Mouse (Mus musculus) thymus, adult 18-20 months (tissue): ENCODE results near the gene Sos1.

ENCODE experiments used
- DNase-seq, 2 experiments: peaks; one replicate each; pipeline ENCODE4 v3.0.0; 2022; ENCODE audit warnings: mixed read lengths in 2 of 2

Gene Sos1

DNA sequence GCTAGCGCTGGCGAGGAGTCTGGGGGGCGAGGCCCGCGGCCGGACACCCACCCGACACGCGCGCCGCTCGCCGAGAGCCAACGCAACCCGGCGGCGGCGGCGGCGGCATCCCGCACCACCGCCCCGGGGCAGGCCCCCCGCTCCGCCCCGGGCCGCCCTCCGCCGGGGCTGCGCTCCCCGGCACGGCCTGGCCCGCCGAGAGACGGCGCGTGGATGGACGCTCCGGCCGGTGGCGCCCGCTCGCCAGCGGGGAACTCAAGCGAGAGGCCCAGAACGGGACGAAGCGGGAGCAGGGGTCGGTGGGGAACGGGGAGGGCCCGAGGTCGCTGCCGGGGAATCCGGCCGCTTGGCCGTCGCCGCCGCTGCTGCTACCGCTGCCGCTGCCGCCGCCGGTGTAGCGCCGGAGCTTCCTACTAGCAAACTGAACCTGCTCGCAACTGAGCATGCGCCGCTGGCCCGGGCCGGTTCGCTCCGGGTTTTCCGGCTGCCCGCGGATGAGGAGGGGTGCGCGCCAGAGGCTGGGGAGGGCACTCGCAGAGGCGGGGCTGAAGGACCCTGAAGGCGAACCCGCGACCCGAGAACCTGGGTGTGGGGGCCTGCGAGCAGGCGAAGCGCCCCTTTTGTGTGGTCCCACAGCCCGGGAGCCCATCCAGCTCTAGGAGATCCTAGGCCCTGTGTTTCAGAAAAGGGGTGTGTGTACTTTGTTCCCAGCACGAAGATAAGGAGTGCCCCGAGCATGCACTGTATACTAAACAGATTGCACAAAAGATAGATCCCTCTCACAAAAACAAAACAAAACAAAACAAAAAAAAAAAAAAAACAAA is at the start of gene Sos1:
Gene Sos1, minus strand, starts transcription at position 423 of the 824 bp plus-strand sequence.
- DNase-seq = peak; percentile 95 to 97

GRCm38 (mm10) chr17:80523231-80523630 is 43.0 kb upstream of the Sos1 start:
- DNase-seq = no peak

GRCm38 (mm10) chr17:80522229-80522556 is 41.9 kb upstream of the Sos1 start:
- no peak for DNase-seq

- DNase-seq = no peak
These were observed 41.4 kb upstream of the Sos1 start for GRCm38 (mm10) chr17:80521521-80522228.

- DNase-seq = no peak
These were observed 40.3 kb upstream of the Sos1 start for GRCm38 (mm10) chr17:80520537-80520936.

GRCm38 (mm10) chr17:80518811-80519210 is 38.6 kb upstream of the Sos1 start:
- DNase-seq = no peak

DNA sequence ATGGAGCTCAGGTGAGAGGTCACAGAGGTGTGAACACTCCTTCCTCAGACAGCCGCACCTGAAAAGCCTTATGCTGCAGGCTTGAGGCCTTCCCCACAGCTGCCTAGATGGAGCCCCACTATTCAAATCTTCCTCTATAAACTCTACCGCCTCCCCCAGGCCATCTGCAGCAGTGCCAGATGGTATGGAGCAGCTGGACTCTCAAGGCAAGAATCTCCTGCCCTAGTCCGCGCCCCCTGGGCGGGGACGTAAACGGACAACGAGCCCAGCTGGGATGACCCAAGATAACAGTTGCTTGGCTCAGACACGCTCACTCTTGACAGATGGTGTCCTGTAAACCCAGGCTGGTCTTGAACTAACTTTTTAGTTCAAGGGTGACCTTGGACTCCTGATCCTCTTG is 37.0 kb upstream of the Sos1 start:
- DNase-seq = no peak

DNA sequence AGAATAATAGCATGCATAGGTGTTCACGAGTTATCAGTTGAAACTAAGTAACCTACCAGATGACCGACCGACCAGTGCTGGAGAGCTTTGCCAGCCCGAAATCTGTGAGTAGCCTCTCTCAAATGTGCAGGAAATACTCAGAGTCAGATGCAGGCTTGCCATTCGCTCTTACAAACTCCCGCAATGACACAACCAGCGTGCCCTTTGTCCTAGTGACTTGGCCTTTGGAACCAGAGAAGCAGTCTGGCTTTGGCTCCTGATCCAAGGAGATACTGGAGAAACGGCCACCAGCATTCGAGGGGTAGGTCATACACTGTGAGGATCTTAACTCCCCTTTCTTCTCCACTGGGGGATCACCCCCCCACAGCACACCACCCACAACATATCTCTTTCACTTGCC is 35.7 kb upstream of the Sos1 start:
- no peak for DNase-seq

DNA sequence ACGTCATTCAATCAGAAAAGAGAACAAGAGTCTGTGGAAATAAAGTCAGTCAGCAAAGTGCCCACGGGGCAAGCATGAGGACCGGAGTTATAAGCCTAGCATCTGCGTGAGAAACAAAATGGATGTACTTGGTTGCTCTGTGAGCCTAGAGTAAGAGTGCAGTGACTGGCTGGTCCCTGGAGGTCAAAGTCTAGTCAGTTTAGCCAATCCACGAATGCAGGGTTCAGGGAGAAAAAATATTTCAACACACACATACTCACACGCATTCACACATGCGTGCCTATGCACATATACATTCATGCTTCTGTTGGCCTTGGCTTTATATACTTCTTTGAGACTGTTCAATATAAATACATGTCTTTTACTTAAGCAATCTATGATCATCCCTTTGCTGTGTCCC is 35.3 kb upstream of the Sos1 start:
- no peak for DNase-seq

- no peak for DNase-seq
These were observed 33.5 kb upstream of the Sos1 start for GRCm38 (mm10) chr17:80513766-80514165.

GRCm38 (mm10) chr17:80510459-80510855 is 30.2 kb upstream of the Sos1 start:
- DNase-seq = no peak

DNA sequence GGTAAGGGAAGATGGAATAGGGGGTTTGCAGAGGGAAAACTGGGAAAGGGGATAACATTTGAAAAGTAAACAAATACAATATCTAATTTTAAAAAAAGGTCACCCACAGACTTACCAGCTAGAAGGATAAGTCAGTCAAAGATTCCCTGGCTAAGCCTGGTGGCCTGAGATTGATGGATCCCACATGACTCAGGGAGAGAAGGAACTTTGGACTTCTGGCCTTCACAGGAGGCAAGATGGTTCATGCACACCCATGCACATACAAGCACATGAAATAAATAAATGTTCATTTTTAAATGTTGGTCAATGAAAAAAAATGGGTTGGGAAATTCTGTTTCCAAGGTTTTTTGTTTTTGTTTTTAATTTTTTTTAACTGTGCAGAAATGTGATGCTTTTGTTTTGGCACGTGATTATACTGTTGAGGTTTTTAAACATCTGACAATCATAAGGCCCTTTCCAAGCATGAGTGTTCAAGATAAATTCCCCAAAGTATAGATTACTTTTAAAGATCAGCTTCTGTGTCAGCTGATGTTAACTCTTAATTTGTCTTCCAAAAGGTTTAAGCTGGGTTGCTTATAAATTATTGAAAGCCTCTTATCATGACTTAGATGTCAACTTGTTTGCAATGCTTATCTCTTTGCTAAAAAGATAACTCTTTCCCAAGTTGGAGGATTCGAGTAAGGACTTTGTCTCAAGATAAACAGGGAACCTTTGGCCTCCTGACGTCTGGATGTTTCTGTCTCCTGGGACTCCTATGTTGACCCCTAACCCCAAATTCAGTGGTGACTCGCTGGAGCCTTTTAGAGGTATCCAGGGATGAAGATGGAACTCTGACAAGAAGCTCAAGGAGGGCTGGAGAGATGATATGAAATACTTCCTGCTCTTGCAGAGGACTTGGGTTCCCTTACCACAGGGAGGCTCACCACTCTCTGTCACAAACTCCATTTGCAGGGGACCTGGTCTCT is 29.5 kb upstream of the Sos1 start:
- no peak for DNase-seq

GRCm38 (mm10) chr17:80505766-80506165 is 25.5 kb upstream of the Sos1 start:
- DNase-seq = no peak

GRCm38 (mm10) chr17:80505342-80505741 is 25.1 kb upstream of the Sos1 start:
- DNase-seq = no peak

DNA sequence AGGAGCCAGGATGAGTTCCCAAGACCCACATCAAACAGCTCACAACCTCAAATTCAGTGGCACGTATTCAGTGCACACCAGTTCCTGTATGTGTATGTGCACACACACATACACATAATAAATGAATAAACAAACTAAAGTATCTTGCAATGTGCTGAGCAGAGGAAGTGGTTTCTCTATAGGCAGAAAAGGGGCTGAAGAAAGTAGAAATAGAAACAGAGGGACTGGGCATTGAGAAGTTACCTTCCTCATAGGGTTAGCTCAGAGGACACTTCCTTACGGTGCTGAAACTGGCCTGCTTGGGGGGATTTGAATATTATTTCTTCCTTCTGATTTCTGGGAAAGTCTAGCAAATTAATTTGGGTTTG is 21.5 kb upstream of the Sos1 start:
- no peak for DNase-seq

GRCm38 (mm10) chr17:80501037-80501804 is 21.0 kb upstream of the Sos1 start:
- DNase-seq = no peak

- DNase-seq = no peak
These were observed 19.8 kb upstream of the Sos1 start for GRCm38 (mm10) chr17:80500025-80500424.

GRCm38 (mm10) chr17:80498600-80499268 is 18.5 kb upstream of the Sos1 start:
- DNase-seq = no peak

DNA sequence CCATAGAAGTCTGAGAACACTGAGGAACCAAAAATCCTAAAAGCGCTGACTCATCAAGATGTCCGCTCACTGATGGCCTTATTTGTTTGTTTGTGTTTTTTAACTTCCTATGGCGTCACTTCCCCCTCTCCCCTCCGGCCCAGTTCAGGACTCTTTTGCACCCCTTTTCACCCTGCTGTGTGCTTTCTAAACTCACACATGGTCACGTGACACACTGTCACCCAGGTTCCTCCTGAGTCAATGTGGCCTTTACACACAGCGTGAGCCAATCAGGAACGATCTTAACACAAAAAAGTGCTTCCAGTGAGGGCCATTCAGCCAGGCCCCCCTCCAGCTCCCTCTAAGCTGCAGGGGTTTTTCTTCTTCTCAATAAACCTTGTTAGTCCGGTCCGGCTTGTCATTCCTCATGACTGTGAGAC is 16.9 kb upstream of the Sos1 start:
- DNase-seq = no peak

DNA sequence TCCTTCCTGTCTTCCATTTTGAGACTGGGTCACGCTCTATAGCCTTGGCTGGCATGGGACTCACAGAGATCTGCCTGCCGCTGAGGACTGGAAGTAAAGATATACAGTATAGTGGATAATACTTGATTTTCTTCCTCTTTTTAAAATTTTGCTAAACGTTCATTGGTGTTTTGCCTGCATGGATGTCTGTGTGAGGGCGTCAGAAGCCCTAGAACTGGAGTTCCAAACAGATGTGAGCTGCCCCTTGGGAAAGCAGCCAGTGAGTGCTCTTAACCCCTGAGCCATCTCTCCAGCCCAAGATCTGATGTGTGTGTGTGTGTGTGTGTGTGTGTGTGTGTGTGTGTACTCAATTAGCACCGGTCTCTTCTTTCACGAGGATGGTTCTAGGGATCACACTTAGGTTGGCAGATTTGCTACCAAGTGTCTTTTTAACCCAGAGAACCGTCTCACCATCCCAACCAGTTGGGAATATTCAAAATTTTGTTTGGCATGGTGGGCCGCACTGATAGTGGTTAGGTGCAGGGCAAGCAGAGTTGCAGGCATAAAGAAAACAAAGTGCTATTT is 16.4 kb upstream of the Sos1 start:
- DNase-seq = no peak

DNA sequence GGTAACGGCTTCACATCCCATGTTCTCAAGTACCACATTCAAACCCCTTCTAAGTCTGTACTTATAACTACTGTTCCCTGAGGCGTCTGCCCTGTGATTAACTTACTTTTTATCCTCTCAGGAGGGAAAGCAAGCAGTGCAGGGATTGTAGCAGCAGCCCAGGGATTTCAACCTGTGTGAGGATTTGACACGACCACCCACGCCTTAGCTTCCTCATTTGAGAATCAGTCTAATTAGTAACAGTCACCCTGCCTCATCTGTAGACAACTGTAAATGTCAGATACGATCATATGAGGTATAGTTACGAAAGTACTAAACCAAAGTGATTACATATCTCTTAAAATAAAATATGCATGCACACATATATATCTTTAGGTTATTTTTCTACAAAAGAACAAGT is 15.9 kb upstream of the Sos1 start:
- DNase-seq = no peak

- DNase-seq = no peak
These were observed 13.6 kb upstream of the Sos1 start for GRCm38 (mm10) chr17:80493891-80494290.
